Mouse (Mus musculus) neutrophil, adult 59 days (primary cell): ENCODE measurements around the gene Acpp. TPM values are rescaled to one million over a fixed set of nuclear protein-coding genes. Genes with fewer than 3 reads are reported as not detected.

Source experiments
- total RNA-seq, 2 experiments: library from RNA; stranded (reverse); gene quantifications; 1 replicate in 1 of 2; 2 replicates in 1 of 2; pipeline ENCODE4 v1.2.4; 2023

Gene Acpp
- total RNA-seq = 10 to 100 TPM; 71.8 to 84.6 TPM

GRCm38 (mm10) chr9:104337183-104337931 lies at the start of gene Acpp:
Acpp (minus strand) TSS chr9:104337748.

GRCm38 (mm10) chr9:104262823-104263352 lies 74.7 kb downstream of the Acpp start, which contains the start of gene Dnajc13:
Dnajc13 (minus strand) TSS chr9:104262930.

Other genes with a start within 250 kb of the Acpp start
- gene Ackr4, start 210.8 kb downstream of the Acpp start, total RNA-seq = not detected
- 10 to 100 TPM; 58.7 to 76.7 TPM for gene Dnajc13, start 74.8 kb downstream of the Acpp start, total RNA-seq
- gene Cpne4, start 209.5 kb upstream of the Acpp start, total RNA-seq = not detected